Mouse (Mus musculus) neural tube, embryonic 14.5 days (tissue): Measurements from ENCODE around the gene Dgkb. TPM values are rescaled to one million over a fixed set of nuclear protein-coding genes. Genes with fewer than 3 reads are reported as not detected.

Experiments used
- ATAC-seq: fragments of 200-750 bp; cut with Nextera tagmentation; 2 replicates; pipeline ENCODE4 v1.8.0; 2017; ENCODE audit warnings: low read depth, mild to moderate bottlenecking, moderate TSS enrichment, moderate library complexity
- H3K27ac ChIP-seq: fragments of 300-500 bp; sonication (generic); 2 replicates; pipeline ENCODE4 v1.5.1; 2014; ENCODE audit warnings: low read depth, mild to moderate bottlenecking, control low read depth, low read length, moderate library complexity, mixed read lengths
- H3K27me3 ChIP-seq: fragments of 300-500 bp; sonication (generic); 2 replicates; pipeline ENCODE4 v1.6.1; 2014; ENCODE audit warnings: low read length; ENCODE audit not compliant: control insufficient read depth, insufficient read depth
- H3K36me3 ChIP-seq: fragments of 300-500 bp; sonication (generic); 2 replicates; pipeline ENCODE4 v1.6.1; 2014; ENCODE audit warnings: low read length, mixed read lengths; ENCODE audit not compliant: control insufficient read depth, insufficient read depth
- H3K4me1 ChIP-seq: fragments of 300-500 bp; sonication (generic); 2 replicates; pipeline ENCODE4 v1.6.1; 2014; ENCODE audit warnings: low read length; ENCODE audit not compliant: control insufficient read depth, insufficient read depth
- H3K4me2 ChIP-seq: fragments of 300-500 bp; sonication (generic); 2 replicates; pipeline ENCODE4 v1.6.1; 2014; ENCODE audit warnings: mild to moderate bottlenecking, low read depth, low read length, control low read depth
- H3K4me3 ChIP-seq: fragments of 300-500 bp; sonication (generic); 2 replicates; pipeline ENCODE4 v1.5.1; 2014; ENCODE audit warnings: low read depth, low read length, control low read depth, mixed read lengths
- H3K9ac ChIP-seq: fragments of 300-500 bp; sonication (generic); replicated peaks from 2 replicates; pipeline ENCODE4 v1.6.1; 2014; ENCODE audit warnings: low read depth, mild to moderate bottlenecking, control low read depth, low read length, mixed read lengths
- H3K9me3 ChIP-seq: fragments of 300-500 bp; sonication (generic); 2 replicates; pipeline ENCODE4 v1.6.1; 2016; ENCODE audit warnings: low read length; ENCODE audit not compliant: control insufficient read depth
- WGBS: fragments of 180-500 bp; shearing (Covaris S2); extraction: QIAGEN DNeasy Blood & Tissue Kit; methylation state at CpG from one replicate; pipeline ENCODE4 v1.1.7; 2014; 5-methylcytosine and 5-hydroxymethylcytosine counted together
- polyA plus RNA-seq: library from polyadenylated mRNA; unstranded; fragments of >200 nt; fragmentation: Nextera tagmentation; extraction: Ambion mirVana; gene quantifications from 2 replicates; pipeline ENCODE4 v1.2.1, GENCODE M21; 2014

Dgkb gene
- polyA plus RNA-seq, 1 experiment from 2014 or later, result 10.1 TPM

DNA sequence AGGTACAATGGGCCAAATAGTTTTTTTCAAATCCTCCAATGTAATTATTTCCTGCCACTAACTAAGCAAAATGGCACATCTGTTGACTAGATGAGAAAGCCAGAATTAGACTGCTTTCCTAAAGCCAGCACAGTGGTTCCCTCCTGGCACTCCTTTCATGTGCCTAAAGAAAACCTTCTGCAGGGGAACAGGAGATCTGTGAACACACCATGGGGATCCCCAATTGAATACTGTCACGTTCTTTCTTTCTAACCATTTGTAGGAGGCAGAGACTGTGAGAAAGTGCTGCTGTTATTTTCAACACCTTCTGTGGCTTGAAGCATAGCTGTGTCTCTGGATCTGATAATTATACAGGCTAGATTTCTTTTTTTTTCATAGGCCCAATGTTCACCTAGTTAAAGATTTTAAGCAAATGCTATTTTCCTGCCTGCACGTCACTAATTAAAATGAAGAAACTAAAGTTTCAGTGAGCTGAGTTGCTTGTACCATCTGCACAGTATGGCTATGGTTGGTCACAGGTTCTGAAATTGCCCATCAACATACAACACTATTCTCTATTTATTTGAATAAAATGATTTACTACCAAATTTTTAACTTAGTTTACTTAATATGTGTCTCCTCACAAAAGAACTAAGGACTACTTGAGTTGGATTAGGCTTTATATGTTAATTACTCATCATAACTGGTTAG lies 161.1 kb downstream of the Dgkb start:
- H3K27ac ChIP-seq, result no peak overlapping the region
- WGBS, result 50% methylated on average over 2 of the region's 2 CpGs
- H3K36me3 ChIP-seq, result no peaks in the 10 kb centered on the region
- H3K4me2 ChIP-seq, result no peak overlapping the region
- no peaks in the 10 kb centered on the region for H3K9me3 ChIP-seq
- no peak overlapping the region for H3K9ac ChIP-seq
- H3K27me3 ChIP-seq, result no peaks in the 10 kb centered on the region
- no peak overlapping the region for H3K4me3 ChIP-seq
- ATAC-seq, result no peak
- no peaks in the 10 kb centered on the region for H3K4me1 ChIP-seq

DNA sequence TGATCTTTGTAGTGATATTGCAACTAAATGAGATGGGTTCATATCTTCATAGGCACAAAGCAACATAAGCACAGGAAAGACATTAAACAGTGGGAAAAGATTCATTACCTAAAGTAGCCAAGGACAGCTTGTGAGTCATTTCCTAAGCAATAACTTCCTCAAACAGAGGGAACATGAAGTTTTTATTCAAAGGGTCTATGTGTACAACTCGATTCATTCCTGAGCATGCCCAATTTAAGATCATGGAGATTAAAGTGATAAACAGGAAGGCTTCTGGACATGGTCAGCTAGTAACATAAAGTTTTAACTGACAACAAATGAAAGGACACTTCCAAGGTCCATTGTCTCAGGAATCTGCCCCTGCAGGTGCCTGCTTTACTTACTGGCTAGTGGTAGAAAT lies 167.8 kb downstream of the Dgkb start:
- no peak overlapping the region for H3K27ac ChIP-seq
- H3K4me3 ChIP-seq, result no peak overlapping the region
- H3K4me2 ChIP-seq, result no peak overlapping the region
- H3K4me1 ChIP-seq, result no peaks in the 10 kb centered on the region
- 63% methylated on average over 1 of the region's 1 CpGs for WGBS
- H3K9me3 ChIP-seq, result no peaks in the 10 kb centered on the region
- no peaks in the 10 kb centered on the region for H3K27me3 ChIP-seq
- no peaks in the 10 kb centered on the region for H3K36me3 ChIP-seq
- H3K9ac ChIP-seq, result no peak overlapping the region
- ATAC-seq, result no peak

DNA sequence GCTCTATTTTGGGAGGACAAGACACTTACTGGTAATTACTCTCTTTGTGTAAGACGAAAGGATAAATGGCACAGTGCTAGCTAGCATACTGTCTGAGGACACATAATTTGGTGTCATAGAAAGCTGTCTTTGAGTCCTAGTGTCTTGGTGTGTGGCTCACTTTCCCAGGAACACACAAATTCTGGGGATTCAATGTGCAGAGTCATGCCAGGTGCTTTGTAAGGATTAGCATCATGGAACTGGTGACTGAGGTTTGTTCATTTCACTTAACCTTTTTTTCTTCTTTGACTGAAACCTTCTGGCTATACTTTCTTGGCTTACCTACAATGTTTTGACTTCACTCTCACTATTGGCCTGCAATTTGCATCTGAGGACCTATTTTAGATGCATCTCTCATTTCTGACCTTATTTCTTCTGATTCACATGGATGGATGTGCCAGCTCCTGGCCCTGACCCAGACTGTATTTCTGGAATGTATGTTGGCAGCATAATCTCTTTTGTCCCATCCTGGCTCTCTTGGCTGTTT lies 170.6 kb downstream of the Dgkb start:
- H3K9ac ChIP-seq, result no peak overlapping the region
- no peaks in the 10 kb centered on the region for H3K4me1 ChIP-seq
- no peaks in the 10 kb centered on the region for H3K9me3 ChIP-seq
- H3K4me2 ChIP-seq, result no peak overlapping the region
- no peak overlapping the region for H3K27ac ChIP-seq
- 40% methylated on average over 1 of the region's 1 CpGs for WGBS
- H3K4me3 ChIP-seq, result no peak overlapping the region
- no peaks in the 10 kb centered on the region for H3K27me3 ChIP-seq
- ATAC-seq, result no peak
- no peaks in the 10 kb centered on the region for H3K36me3 ChIP-seq

DNA sequence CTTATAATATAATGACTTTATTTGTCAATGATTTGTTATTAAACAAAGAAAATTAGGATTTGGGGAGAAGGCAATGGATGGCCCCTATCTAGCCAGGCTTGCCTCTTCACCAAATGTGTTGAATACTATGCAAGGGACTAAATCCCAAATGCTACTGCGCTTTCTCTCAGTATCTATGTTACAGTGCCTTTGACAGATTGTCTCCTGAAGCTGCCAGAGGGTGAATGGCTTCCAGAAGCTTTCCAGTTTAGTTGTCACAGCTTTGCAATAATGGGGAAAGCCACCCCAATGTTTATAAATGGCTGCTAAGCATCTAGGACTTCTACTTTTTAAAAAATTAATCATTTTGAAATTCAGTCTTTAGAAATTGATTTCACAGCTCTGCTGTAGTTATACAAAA lies 175.7 kb downstream of the Dgkb start:
- no peaks in the 10 kb centered on the region for H3K4me1 ChIP-seq
- no peaks in the 10 kb centered on the region for H3K36me3 ChIP-seq
- no peak overlapping the region for H3K27ac ChIP-seq
- H3K9me3 ChIP-seq, result no peaks in the 10 kb centered on the region
- H3K4me2 ChIP-seq, result no peak overlapping the region
- ATAC-seq, result no peak
- H3K4me3 ChIP-seq, result no peak overlapping the region
- no peak overlapping the region for H3K9ac ChIP-seq
- H3K27me3 ChIP-seq, result no peaks in the 10 kb centered on the region
- 85% methylated on average over 1 of the region's 1 CpGs for WGBS

DNA sequence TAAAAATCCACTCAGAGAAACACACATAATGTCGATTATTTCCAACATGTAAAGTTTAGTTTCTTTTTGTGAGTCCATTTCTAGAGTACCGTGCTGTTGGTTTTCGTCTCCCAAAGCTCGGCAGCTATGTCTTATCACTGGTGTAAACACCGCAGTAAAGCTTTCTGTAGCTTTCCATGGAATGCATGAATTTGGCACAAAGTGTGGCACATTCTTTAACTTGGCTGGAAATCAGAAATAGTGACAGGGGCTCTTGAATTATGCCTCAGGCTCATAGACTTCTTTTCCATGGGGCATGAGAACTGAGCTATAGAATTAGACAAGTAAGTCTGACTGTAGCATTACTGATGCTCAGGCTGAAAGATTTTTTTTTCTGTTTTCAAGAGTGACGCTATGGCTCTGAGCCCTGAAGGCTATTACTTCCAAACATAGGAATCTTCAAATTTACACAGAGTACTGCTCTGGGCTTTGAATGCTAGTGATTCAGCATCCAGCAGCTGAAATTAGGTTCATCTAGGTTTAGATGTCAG lies 179.0 kb downstream of the Dgkb start:
- Histone ChIP-seq H3K4me3 (no peak overlapping the region), H3K9ac (no peak overlapping the region), H3K27me3 (no peaks in the 10 kb centered on the region), H3K27ac (no peak overlapping the region), H3K9me3 (no peaks in the 10 kb centered on the region), H3K36me3 (no peaks in the 10 kb centered on the region), H3K4me2 (no peak overlapping the region), H3K4me1 (no peaks in the 10 kb centered on the region)
- no peak for ATAC-seq
- WGBS, result 85% methylated on average over 6 of the region's 6 CpGs

DNA sequence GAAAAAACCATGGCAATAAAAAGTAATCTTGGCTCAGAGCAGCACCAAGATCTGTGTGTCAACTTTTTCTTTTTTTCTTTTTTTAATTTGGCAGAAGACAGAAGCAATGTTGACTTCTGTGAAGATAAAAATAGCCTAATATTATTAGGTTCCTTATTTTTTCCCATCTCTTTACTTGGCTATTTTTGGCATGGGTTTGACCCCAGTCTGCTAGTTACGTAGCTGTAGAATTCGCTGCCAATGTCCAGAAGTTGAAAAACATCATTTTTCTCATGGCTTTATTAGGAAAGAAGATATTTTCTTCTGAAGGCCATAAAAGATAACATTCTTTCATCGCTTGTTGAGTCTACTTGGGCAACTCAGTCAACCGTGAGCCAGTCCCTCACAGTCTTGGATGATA lies 200.1 kb downstream of the Dgkb start:
- Histone ChIP-seq H3K9me3 (no peaks in the 10 kb centered on the region), H3K36me3 (no peaks in the 10 kb centered on the region)

DNA sequence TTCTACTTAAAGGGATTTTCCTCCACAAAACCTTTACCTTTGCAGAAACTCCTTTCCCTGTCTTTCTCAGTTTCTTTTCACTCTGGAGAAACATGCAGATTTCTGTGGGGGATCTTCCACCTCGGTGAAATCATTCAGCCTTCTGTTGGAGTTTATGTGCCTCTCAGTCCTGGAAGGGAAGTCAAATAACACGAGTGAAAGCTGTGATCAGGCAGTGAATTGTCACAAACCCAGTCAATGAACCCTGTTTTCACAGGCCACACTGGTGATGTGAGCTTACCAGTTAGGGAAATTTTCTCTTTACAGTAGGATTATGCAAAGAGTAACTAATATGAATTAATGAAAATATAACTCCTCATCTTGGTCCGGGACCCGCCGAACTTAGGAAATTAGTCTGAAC lies 229.7 kb downstream of the Dgkb start:
- H3K4me1 ChIP-seq, result no peaks in the 10 kb centered on the region
- H3K4me3 ChIP-seq, result no peak overlapping the region
- H3K27ac ChIP-seq, result no peak overlapping the region
- H3K9ac ChIP-seq, result no peak overlapping the region
- H3K9me3 ChIP-seq, result no peaks in the 10 kb centered on the region
- no peak for ATAC-seq
- no peaks in the 10 kb centered on the region for H3K27me3 ChIP-seq
- no peaks in the 10 kb centered on the region for H3K36me3 ChIP-seq
- 90% methylated on average over 5 of the region's 5 CpGs for WGBS
- H3K4me2 ChIP-seq, result no peak overlapping the region

More for the DNA sequence above, 200.1 kb downstream of the Dgkb start:
- H3K4me3 ChIP-seq, result no peak overlapping the region
- ATAC-seq, result no peak
- no peak overlapping the region for H3K9ac ChIP-seq
- H3K4me2 ChIP-seq, result no peak overlapping the region
- H3K27me3 ChIP-seq, result no peaks in the 10 kb centered on the region
- no peaks in the 10 kb centered on the region for H3K4me1 ChIP-seq
- WGBS, result 89% methylated on average over 4 of the region's 4 CpGs
- no peak overlapping the region for H3K27ac ChIP-seq

DNA sequence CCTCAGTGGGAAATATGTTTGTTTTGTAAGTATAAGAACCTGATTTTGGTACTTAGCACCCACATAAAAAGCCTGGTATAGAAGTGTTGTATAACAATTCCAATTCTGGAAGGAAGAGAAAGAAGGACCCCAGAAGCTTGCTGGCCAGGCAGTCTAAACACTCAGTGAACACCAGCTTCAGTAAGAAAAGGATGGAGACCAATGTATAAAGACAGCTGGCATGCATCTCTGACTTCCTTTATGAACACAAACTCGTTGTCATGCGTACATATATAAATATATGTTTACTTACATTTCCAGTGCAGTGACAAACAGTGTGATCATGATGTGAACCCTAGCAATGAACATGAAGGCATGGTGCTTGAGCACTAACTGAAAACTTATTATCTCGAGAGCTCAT lies 270.7 kb downstream of the Dgkb start:
- H3K27me3 ChIP-seq, result no peaks in the 10 kb centered on the region
- H3K4me2 ChIP-seq, result no peak overlapping the region
- H3K36me3 ChIP-seq, result no peaks in the 10 kb centered on the region
- ATAC-seq, result no peak
- no peaks in the 10 kb centered on the region for H3K9me3 ChIP-seq
- no peaks in the 10 kb centered on the region for H3K4me1 ChIP-seq
- no peak overlapping the region for H3K27ac ChIP-seq
- H3K9ac ChIP-seq, result no peak overlapping the region
- 92% methylated on average over 3 of the region's 3 CpGs for WGBS
- no peak overlapping the region for H3K4me3 ChIP-seq

DNA sequence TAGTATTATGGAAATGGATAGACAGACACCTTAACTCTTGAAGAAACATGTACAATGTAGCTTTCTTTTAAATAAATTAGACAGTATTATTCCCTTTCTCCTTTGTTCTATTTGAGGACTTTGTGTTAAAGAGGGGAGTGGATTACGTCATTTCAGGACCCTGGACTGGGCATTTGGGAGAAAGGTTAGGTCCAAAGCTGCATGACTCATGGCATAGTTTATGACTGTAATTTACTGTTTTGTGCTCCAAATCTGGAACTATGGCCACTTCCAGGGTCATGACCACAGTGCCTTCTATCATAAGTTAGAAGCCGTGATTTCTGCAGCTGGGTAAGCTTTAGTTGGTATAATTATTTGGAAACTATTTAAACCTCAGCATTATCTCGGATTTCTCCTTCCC lies 294.4 kb downstream of the Dgkb start:
- no peaks in the 10 kb centered on the region for H3K36me3 ChIP-seq
- no peaks in the 10 kb centered on the region for H3K9me3 ChIP-seq
- H3K4me2 ChIP-seq, result no peak overlapping the region
- 32% methylated on average over 3 of the region's 3 CpGs for WGBS
- no peaks in the 10 kb centered on the region for H3K27me3 ChIP-seq
- no peak overlapping the region for H3K9ac ChIP-seq
- ATAC-seq, result no peak
- no peak overlapping the region for H3K4me3 ChIP-seq
- H3K27ac ChIP-seq, result no peak overlapping the region
- H3K4me1 ChIP-seq, result no peaks in the 10 kb centered on the region
